Mouse (Mus musculus): ENCODE measurements around the gene 0610010K14Rik. TPM values are rescaled to one million over a fixed set of nuclear protein-coding genes. Genes with fewer than 3 reads are reported as not detected.
A peak's percentile ranks its signal among the peaks of the same experiment; 100 is the strongest.

0610010K14Rik gene
- polyA plus RNA-seq, 1 experiment from 2014 or later: 222 TPM

- peaks cover 67% of the 10 kb centered on the region for H3K27me3 ChIP-seq
- peak; percentile 49; the same call in 1 of the 2 replicates for ATAC-seq (ENCODE audit: insufficient number of reproducible peaks, insufficient read depth, low FRiP score, low TSS enrichment, low read depth)
Observed at GRCm38 (mm10) chr11:70214191-70214855, 23.4 kb downstream of the 0610010K14Rik start.

GRCm38 (mm10) chr11:70213736-70214135 lies 24.0 kb downstream of the 0610010K14Rik start:
- Histone ChIP-seq H3K4me3 (replicated peaks) (peak overlapping the region; percentile 41), H3K4me2 (peak overlapping the region; percentile 71), H3K9me3 (no peaks in the 10 kb centered on the region), H3K4me1 (replicated peaks) (peaks cover 21% of the 10 kb centered on the region), H3K27me3 (peaks cover 67% of the 10 kb centered on the region), H3K9ac (replicated peaks) (peak overlapping the region; percentile 57), H3K27ac (no peak overlapping the region), H3K36me3 (peaks cover 23% of the 10 kb centered on the region; the same call in 1 of the 2 replicates)
- no peak for ATAC-seq (ENCODE audit: insufficient number of reproducible peaks, insufficient read depth, low FRiP score, low TSS enrichment, low read depth)
- WGBS: 9% methylated on average over 26 of the region's 26 CpGs

More at GRCm38 (mm10) chr11:70214191-70214855, 23.4 kb downstream of the 0610010K14Rik start:
- Histone ChIP-seq H3K9me3 (no peaks in the 10 kb centered on the region), H3K4me3 (replicated peaks) (peak overlapping the region; percentile 41), H3K4me1 (replicated peaks) (peaks cover 26% of the 10 kb centered on the region), H3K9ac (replicated peaks) (peak overlapping the region; percentile 57), H3K36me3 (peaks cover 27% of the 10 kb centered on the region; the same call in 1 of the 2 replicates), H3K27ac (no peak overlapping the region), H3K4me2 (peak overlapping the region; percentile 71)
- 1% methylated on average over 46 of the region's 46 CpGs for WGBS

GRCm38 (mm10) chr11:70212896-70213295 lies 24.8 kb downstream of the 0610010K14Rik start:
- no peak overlapping the region for H3K9ac ChIP-seq (replicated peaks)
- H3K27ac ChIP-seq: no peak overlapping the region
- ATAC-seq (ENCODE audit: insufficient number of reproducible peaks, insufficient read depth, low FRiP score, low TSS enrichment, low read depth): no peak
- H3K4me1 ChIP-seq (replicated peaks): peaks cover 18% of the 10 kb centered on the region
- 13% methylated on average over 9 of the region's 9 CpGs for WGBS
- no peak overlapping the region for H3K4me3 ChIP-seq (replicated peaks)
- H3K27me3 ChIP-seq: peaks cover 67% of the 10 kb centered on the region
- H3K4me2 ChIP-seq: no peak overlapping the region
- no peaks in the 10 kb centered on the region for H3K9me3 ChIP-seq
- H3K36me3 ChIP-seq: peaks cover 15% of the 10 kb centered on the region; the same call in 1 of the 2 replicates

- Histone ChIP-seq H3K4me3 (replicated peaks) (peak within 1 kb of the TSS; percentile 41), H3K4me1 (replicated peaks) (peaks cover 18% of the 10 kb centered on the region), H3K36me3 (peaks cover 10% of the 10 kb centered on the region; the same call in 1 of the 2 replicates), H3K27me3 (peaks cover 62% of the 10 kb centered on the region), H3K27ac (no peak within 1 kb of the TSS), H3K9me3 (no peaks in the 10 kb centered on the region), H3K4me2 (peak within 1 kb of the TSS; percentile 71), H3K9ac (replicated peaks) (no peak within 1 kb of the TSS)
- 61% methylated on average over 6 of the region's 6 CpGs for WGBS
- no peak for ATAC-seq (ENCODE audit: insufficient number of reproducible peaks, insufficient read depth, low FRiP score, low TSS enrichment, low read depth)
Observed at GRCm38 (mm10) chr11:70212423-70212822, 25.3 kb downstream of the 0610010K14Rik start, which contains the start of gene Slc16a11. Gene Slc16a11 (plus strand): TSS chr11:70212752.

GRCm38 (mm10) chr11:70211972-70212371 lies 25.7 kb downstream of the 0610010K14Rik start:
- H3K27me3 ChIP-seq: peaks cover 58% of the 10 kb centered on the region
- no peak overlapping the region for H3K9ac ChIP-seq (replicated peaks)
- no peak for ATAC-seq (ENCODE audit: insufficient number of reproducible peaks, insufficient read depth, low FRiP score, low TSS enrichment, low read depth)
- H3K4me1 ChIP-seq (replicated peaks): peaks cover 18% of the 10 kb centered on the region
- peaks cover 6% of the 10 kb centered on the region; the same call in 1 of the 2 replicates for H3K36me3 ChIP-seq
- no peaks in the 10 kb centered on the region for H3K9me3 ChIP-seq
- H3K4me2 ChIP-seq: no peak overlapping the region
- no peak overlapping the region for H3K27ac ChIP-seq
- H3K4me3 ChIP-seq (replicated peaks): no peak overlapping the region
- WGBS: 82% methylated on average over 6 of the region's 6 CpGs

- Histone ChIP-seq H3K27me3 (peaks cover 48% of the 10 kb centered on the region), H3K9ac (replicated peaks) (no peak overlapping the region), H3K4me1 (replicated peaks) (peaks cover 18% of the 10 kb centered on the region), H3K4me3 (replicated peaks) (no peak overlapping the region), H3K4me2 (no peak overlapping the region), H3K36me3 (no peaks in the 10 kb centered on the region), H3K9me3 (no peaks in the 10 kb centered on the region), H3K27ac (no peak overlapping the region)
- ATAC-seq (ENCODE audit: insufficient number of reproducible peaks, insufficient read depth, low FRiP score, low TSS enrichment, low read depth): no peak
- WGBS: 89% methylated on average over 2 of the region's 2 CpGs
Observed at GRCm38 (mm10) chr11:70210681-70211080, 27.0 kb downstream of the 0610010K14Rik start.

- Histone ChIP-seq H3K27me3 (peaks cover 30% of the 10 kb centered on the region), H3K9me3 (no peaks in the 10 kb centered on the region), H3K9ac (replicated peaks) (no peak overlapping the region), H3K36me3 (no peaks in the 10 kb centered on the region), H3K4me3 (replicated peaks) (no peak overlapping the region), H3K27ac (no peak overlapping the region), H3K4me1 (replicated peaks) (peaks cover 7% of the 10 kb centered on the region), H3K4me2 (no peak overlapping the region)
- no peak for ATAC-seq (ENCODE audit: insufficient number of reproducible peaks, insufficient read depth, low FRiP score, low TSS enrichment, low read depth)
- 71% methylated on average over 5 of the region's 5 CpGs for WGBS
Observed at GRCm38 (mm10) chr11:70208778-70209388, 28.8 kb downstream of the 0610010K14Rik start.

GRCm38 (mm10) chr11:70207283-70207682 lies 30.4 kb downstream of the 0610010K14Rik start:
- 90% methylated on average over 7 of the region's 7 CpGs for WGBS
- no peaks in the 10 kb centered on the region for H3K9me3 ChIP-seq
- no peak overlapping the region for H3K4me2 ChIP-seq
- ATAC-seq (ENCODE audit: insufficient number of reproducible peaks, insufficient read depth, low FRiP score, low TSS enrichment, low read depth): no peak
- H3K9ac ChIP-seq (replicated peaks): no peak overlapping the region
- no peak overlapping the region for H3K4me3 ChIP-seq (replicated peaks)
- H3K36me3 ChIP-seq: no peaks in the 10 kb centered on the region
- H3K27ac ChIP-seq: no peak overlapping the region
- H3K27me3 ChIP-seq: peaks cover 14% of the 10 kb centered on the region
- no peaks in the 10 kb centered on the region for H3K4me1 ChIP-seq (replicated peaks)

GRCm38 (mm10) chr11:70206801-70207200 lies 30.9 kb downstream of the 0610010K14Rik start:
- Histone ChIP-seq H3K27me3 (peaks cover 11% of the 10 kb centered on the region), H3K9ac (replicated peaks) (no peak overlapping the region), H3K4me1 (replicated peaks) (no peaks in the 10 kb centered on the region), H3K36me3 (no peaks in the 10 kb centered on the region), H3K27ac (no peak overlapping the region), H3K4me3 (replicated peaks) (no peak overlapping the region), H3K4me2 (no peak overlapping the region), H3K9me3 (no peaks in the 10 kb centered on the region)
- 87% methylated on average over 2 of the region's 2 CpGs for WGBS
- no peak for ATAC-seq (ENCODE audit: insufficient number of reproducible peaks, insufficient read depth, low FRiP score, low TSS enrichment, low read depth)

- H3K27ac ChIP-seq: no peak overlapping the region
- no peak overlapping the region for H3K9ac ChIP-seq (replicated peaks)
- no peaks in the 10 kb centered on the region; the same call in 1 of the 2 replicates for H3K4me1 ChIP-seq (replicated peaks)
- peaks cover 2% of the 10 kb centered on the region for H3K27me3 ChIP-seq
- no peak overlapping the region for H3K4me3 ChIP-seq (replicated peaks)
- no peak overlapping the region for H3K4me2 ChIP-seq
- ATAC-seq (ENCODE audit: insufficient number of reproducible peaks, insufficient read depth, low FRiP score, low TSS enrichment, low read depth): no peak
- no peaks in the 10 kb centered on the region for H3K36me3 ChIP-seq
- no peaks in the 10 kb centered on the region for H3K9me3 ChIP-seq
- 37% methylated on average over 5 of the region's 5 CpGs for WGBS
Observed at GRCm38 (mm10) chr11:70201691-70202090, 36.0 kb downstream of the 0610010K14Rik start.

- 86% methylated on average over 5 of the region's 5 CpGs for WGBS
- Histone ChIP-seq H3K9ac (replicated peaks) (no peak overlapping the region), H3K27ac (no peak overlapping the region)
Observed at GRCm38 (mm10) chr11:70200036-70200608, 37.6 kb downstream of the 0610010K14Rik start.

More at GRCm38 (mm10) chr11:70200036-70200608, 37.6 kb downstream of the 0610010K14Rik start:
- Histone ChIP-seq H3K4me2 (no peak overlapping the region), H3K4me1 (replicated peaks) (no peaks in the 10 kb centered on the region; the same call in 1 of the 2 replicates), H3K36me3 (no peaks in the 10 kb centered on the region), H3K4me3 (replicated peaks) (no peak overlapping the region), H3K27me3 (no peaks in the 10 kb centered on the region), H3K9me3 (0 out of 2 replicates have a peak, but pooled peaks cover 4% of the 10 kb centered on the region)
- ATAC-seq (ENCODE audit: insufficient number of reproducible peaks, insufficient read depth, low FRiP score, low TSS enrichment, low read depth): no peak
